Comparison of ENCODE assay signal across 17 mouse cellular contexts in the genomic region with DNA sequence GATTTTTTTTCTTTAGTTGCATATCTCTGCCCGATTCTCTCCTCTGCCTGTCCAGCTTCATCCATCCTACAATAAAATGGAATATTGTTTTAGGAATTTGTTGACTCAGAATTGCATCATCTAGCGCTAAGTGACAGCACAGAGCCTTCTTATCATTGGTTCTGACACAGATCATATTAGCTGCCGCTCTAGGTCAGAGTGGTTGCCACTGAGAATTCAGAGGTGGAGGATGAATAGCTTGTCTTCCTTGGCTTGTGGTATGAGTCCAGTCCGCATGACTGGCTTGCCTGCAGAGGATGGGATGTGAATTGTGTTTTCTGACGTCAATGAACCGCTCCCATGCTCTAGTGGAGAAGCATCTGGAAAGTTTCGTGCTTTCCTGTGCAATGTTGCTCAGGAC.
DNase-seq lines count a peak whose midpoint lies in the region; ATAC-seq lines count a peak whose summit lies in the region.
"Had no signal": no experiment of that assay in that cellular context is flagged by ENCODE, and none has a peak within 500 bp of the region (broad histone marks: within the 10 kb centered on the region; RNA-seq: fewer than 3 reads in every experiment).

No protein-coding gene starts in this region.

- H3K4me1 ChIP-seq in lung, embryonic 16.5 days (replicated peaks; ENCODE audit: control insufficient read depth, insufficient read depth, low read length), result peaks cover 17% of the 10 kb centered on the region
- no peaks in the 10 kb centered on the region for H3K4me1 ChIP-seq in limb, embryonic 10.5 days
- H3K4me1 ChIP-seq in forebrain, embryonic 16.5 days (replicated peaks; ENCODE audit: control insufficient read depth, insufficient read depth, low read length), result no peaks in the 10 kb centered on the region
- H3K4me1 ChIP-seq: limb, embryonic 12.5 days had no signal

- peak; percentile 28; the same call in 1 of the 2 replicates for ATAC-seq in lung, embryonic 16.5 days (ENCODE audit: low read depth)
- no peak for ATAC-seq in forebrain, embryonic 16.5 days
- ATAC-seq: liver, postnatal 0 days had no signal

- no peaks in the 10 kb centered on the region for H3K27me3 ChIP-seq in lung, embryonic 16.5 days (ENCODE audit: control insufficient read depth, insufficient read depth, low read depth, low read length)
- no peaks in the 10 kb centered on the region for H3K27me3 ChIP-seq in limb, embryonic 10.5 days (ENCODE audit: low read depth, poor library complexity, severe bottlenecking)
- H3K27me3 ChIP-seq in forebrain, embryonic 16.5 days (replicated peaks; ENCODE audit: control insufficient read depth, insufficient read depth, low read length), result no peaks in the 10 kb centered on the region
- H3K27me3 ChIP-seq: limb, embryonic 12.5 days had no signal

- DNase-seq in heart, adult 18-20 months, result peak; percentile 63 to 68
- no peak for DNase-seq in heart, postnatal 4 days
- DNase-seq in 3T3-L1 (ENCODE audit: low read depth, low spot score), result peak; percentile 95
- peak; percentile 59 for DNase-seq in adipocyte (ENCODE audit: low spot score)
- DNase-seq in layer of hippocampus, adult 9-10 months (ENCODE audit: low spot score), result no peak
- DNase-seq in limb, embryonic 10.5 days (ENCODE audit: low spot score), result no peak
- DNase-seq: cerebellum, adult 9-10 months; kidney, adult 8-10 months; liver, postnatal 0 days; right cerebral cortex, postnatal 14 days; thymus, adult 2 months had no signal

- no peak overlapping the region for H3K4me3 ChIP-seq in lung, embryonic 16.5 days (ENCODE audit: low read length)
- no peak overlapping the region for H3K4me3 ChIP-seq in limb, embryonic 10.5 days
- H3K4me3 ChIP-seq in forebrain, embryonic 16.5 days (replicated peaks; ENCODE audit: low read length), result no peak overlapping the region
- H3K4me3 ChIP-seq: erythroblast, embryonic 14.5 days; limb, embryonic 12.5 days had no signal

- no peak overlapping the region for H3K9ac ChIP-seq in lung, embryonic 16.5 days (ENCODE audit: low read length)
- no peak overlapping the region for H3K9ac ChIP-seq in forebrain, embryonic 16.5 days (replicated peaks; ENCODE audit: low read depth, low read length)
- H3K9ac ChIP-seq: hindbrain, embryonic 14.5 days; limb, embryonic 12.5 days; liver, postnatal 0 days had no signal

- no peak overlapping the region for H3K4me2 ChIP-seq in lung, embryonic 16.5 days (ENCODE audit: low read depth, low read length)
- no peak overlapping the region for H3K4me2 ChIP-seq in forebrain, embryonic 16.5 days (ENCODE audit: low read length)
- H3K4me2 ChIP-seq: hindbrain, embryonic 14.5 days; limb, embryonic 12.5 days; midbrain, embryonic 11.5 days had no signal

- H3K27ac ChIP-seq in lung, embryonic 16.5 days (ENCODE audit: low read length), result no peak overlapping the region
- H3K27ac ChIP-seq in limb, embryonic 10.5 days, result no peak overlapping the region
- no peak overlapping the region for H3K27ac ChIP-seq in forebrain, embryonic 16.5 days (ENCODE audit: low read length)
- H3K27ac ChIP-seq: hindbrain, embryonic 14.5 days; limb, embryonic 12.5 days had no signal

- no peaks in the 10 kb centered on the region for H3K36me3 ChIP-seq in lung, embryonic 16.5 days (ENCODE audit: control insufficient read depth, insufficient read depth, low read length)
- H3K36me3 ChIP-seq in limb, embryonic 10.5 days, result no peaks in the 10 kb centered on the region
- no peaks in the 10 kb centered on the region for H3K36me3 ChIP-seq in forebrain, embryonic 16.5 days (ENCODE audit: control insufficient read depth, insufficient read depth)
- H3K36me3 ChIP-seq: limb, embryonic 12.5 days had no signal

- WGBS in lung, embryonic 16.5 days, result 60% methylated on average over 7 of the region's 7 CpGs
- WGBS in limb, embryonic 10.5 days, result 93% methylated on average over 7 of the region's 7 CpGs
- WGBS in forebrain, embryonic 16.5 days, result 88% methylated on average over 7 of the region's 7 CpGs

- no peaks in the 10 kb centered on the region for H3K9me3 ChIP-seq in lung, embryonic 16.5 days (ENCODE audit: control insufficient read depth, low read length)
- H3K9me3 ChIP-seq in limb, embryonic 10.5 days (replicated peaks), result no peaks in the 10 kb centered on the region
- no peaks in the 10 kb centered on the region for H3K9me3 ChIP-seq in forebrain, embryonic 16.5 days (ENCODE audit: control insufficient read depth, low read length)
- H3K9me3 ChIP-seq: limb, embryonic 12.5 days had no signal

Comparison
In these comparisons a context has a peak if more than half of its experiments do, and no peak if none do; other contexts are left out.
1. DNase-seq: peak in heart, adult 18-20 months (2 of 2), 3T3-L1 (single experiment) and adipocyte (single experiment); none in heart, postnatal 4 days (single experiment), layer of hippocampus, adult 9-10 months (single experiment) and limb, embryonic 10.5 days (single experiment).